Mouse (Mus musculus) natural killer cell, adult 2 months (primary cell): ENCODE data around the gene 4833420G17Rik.
"Not testable (repeated sequence)": the region's sequence is repeated elsewhere in the genome, so short reads cannot be mapped to it uniquely, and the experiment has no call there.

Experiments
- DNase-seq, 2 experiments: peaks; one replicate each; pipeline ENCODE4 v3.0.0; 2022; ENCODE audit warnings: low spot score in 2 of 2

4833420G17Rik gene

DNA sequence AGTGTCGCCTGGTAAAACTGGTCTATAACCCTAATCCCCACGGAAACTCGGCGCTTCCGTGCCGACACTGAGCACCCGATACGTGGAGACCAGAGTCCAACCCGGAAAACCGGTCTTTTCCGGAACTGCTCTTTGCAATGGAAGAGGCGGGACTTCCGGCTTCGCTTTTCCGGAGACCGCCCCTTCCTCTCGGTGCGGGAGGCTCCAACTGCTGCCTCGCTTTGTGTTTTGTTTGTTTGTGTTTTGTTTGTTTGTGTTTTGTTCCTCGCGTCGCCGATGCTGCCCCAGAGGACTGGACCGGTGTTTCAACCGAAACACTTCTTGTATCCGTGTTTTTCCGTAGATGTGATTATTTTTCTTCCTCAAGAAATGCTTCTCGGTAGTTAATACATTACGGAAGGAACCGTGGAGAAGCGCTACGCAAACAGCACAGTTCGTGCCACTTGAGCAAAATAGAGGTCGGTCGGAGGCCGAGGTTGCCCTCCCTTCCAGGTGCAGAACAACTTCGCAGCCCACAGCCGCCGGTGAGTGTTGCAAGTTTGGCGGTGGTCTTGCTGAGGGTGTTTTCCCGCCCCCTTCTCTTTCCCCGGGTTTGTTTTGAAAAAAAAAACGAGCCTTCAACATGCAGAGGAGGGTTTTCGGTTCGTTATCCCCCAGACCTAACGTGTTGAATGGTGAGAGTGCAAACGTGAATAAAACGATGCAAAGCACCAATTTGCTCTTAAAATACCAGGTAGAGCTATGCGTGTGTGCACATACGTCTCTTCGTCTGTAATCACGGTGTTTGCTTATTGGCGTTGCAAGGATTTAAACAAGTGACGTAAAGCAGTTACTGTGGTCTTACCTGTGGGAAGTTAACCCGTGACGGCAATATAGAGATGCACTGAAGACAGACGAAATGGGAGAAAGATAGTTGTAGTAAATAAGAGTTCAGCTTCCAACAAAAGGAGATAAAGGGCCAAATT is at the start of gene 4833420G17Rik:
4833420G17Rik (plus strand) TSS at position 173 of the 965 bp plus-strand sequence.
- DNase-seq: peak; percentile 78 to 84

- DNase-seq: no peak
These were observed 49.5 kb upstream of the 4833420G17Rik start for GRCm38 (mm10) chr13:119413026-119413425.

- DNase-seq: no peak
These were observed 44.1 kb upstream of the 4833420G17Rik start for GRCm38 (mm10) chr13:119418479-119418878.

DNA sequence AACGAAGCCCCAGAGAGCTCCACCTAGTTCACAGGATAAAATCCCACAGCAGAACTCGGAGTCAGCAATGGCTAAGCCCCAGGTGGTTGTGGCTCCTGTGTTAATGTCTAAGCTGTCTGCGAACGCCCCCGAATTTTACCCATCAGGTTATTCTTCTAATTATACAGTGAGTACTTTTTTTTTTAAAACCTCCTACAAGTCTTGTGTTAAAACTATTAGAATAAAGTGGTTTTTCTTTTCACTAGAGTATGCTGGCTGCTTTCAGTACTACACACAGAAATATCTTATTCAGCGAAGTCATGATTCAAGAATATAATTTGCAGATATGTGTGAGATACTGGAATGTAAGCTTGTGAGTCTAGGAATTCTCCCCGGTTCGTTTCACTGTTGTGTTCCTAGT is 32.4 kb upstream of the 4833420G17Rik start:
- no peak for DNase-seq

DNA sequence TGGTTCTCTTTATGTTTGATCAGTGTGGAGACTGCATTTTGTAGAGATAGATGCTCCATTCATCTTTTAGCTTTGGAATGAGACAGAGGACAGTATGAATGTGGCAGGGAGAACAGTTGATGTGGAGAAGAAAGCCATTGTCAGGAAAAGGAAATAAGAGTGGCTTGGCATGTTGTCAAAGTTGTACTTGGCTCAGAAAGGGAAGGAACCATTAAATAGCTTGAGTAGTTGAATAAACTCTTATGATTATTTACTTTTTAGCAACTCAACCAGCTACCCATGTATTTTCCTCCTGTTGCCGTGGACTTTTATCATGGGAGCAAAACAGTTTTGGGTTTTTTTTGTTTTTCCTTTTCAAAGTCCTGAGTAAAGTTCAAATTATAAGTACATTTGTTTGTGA is 30.5 kb upstream of the 4833420G17Rik start:
- DNase-seq: no peak

DNA sequence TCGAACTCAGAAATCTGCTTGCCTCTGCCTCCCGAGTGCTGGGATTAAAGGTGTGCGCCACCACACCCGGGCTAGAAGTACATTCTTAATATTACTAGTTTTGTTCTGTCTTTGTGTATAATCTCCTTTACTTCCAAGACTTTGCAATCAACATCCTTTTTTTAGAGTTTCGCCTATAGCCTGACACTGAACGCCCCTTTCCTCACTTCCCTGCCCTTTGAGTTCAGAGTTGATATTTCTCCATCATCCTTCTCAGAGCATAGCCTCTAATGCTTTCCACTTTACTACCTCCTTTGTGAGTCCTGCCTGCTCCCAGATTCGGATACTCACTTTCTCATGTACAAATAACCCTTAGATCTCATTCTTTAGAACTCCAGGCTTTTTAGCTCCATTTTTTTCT is 28.2 kb upstream of the 4833420G17Rik start:
- DNase-seq: no peak

DNA sequence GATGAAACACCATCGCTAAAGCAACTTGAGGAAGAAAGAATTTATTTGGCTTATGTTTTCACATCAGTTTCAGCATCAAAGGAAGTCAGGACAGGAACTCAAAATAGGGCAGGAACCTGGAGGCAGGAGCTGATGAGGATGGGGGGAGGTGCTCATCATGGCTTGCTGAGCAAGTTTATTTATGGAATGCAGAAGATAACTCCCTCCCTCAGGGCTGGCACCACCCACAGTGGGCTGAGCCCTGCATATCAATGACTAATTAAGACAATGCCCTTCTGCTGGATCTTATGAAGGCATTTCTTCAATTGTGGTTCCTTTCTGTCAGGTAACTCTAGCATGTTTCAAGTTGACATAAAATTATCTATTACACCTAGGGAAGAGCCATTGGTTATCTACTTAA is 20.3 kb upstream of the 4833420G17Rik start:
- no peak for DNase-seq

GRCm38 (mm10) chr13:119453563-119453962 is 9.0 kb upstream of the 4833420G17Rik start:
- DNase-seq: no peak

DNA sequence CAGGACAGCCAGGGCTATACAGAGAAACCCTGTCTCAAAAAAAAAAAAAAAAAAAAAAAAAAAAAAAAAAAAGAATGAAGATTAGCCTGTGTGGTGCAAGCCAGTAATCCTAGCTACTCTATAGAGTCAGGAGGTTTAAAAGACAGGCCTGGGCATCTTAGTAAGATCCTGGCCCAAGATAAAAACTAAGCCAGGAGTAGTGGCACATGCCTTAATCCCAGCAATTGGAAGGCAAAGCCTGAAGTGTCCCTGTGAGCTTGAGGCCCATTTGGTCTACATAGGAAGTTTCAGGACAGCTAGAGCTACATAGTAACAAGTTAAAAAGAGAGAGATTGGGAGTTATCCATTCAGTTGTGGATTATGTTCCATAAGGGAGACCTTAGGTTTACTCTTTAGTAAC is 7.5 kb upstream of the 4833420G17Rik start:
- no peak for DNase-seq

DNA sequence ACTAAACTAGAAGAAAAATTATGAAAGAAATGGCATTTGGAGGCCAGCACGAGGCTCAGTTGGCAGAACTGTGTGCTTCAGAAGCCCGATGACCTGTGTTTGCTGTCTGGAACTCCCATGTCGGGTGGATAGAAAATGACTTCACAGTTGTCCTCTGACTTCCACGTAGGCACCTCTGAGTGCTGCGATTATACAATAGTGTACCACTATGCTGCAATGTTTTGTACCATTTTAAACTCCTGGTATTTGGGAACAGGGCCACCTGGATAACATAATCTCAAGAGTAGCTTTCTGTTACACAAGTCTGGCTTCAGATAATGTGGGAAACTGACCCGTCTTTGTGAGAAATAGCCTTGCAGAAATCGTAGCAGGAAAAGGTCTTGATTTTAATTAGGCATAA is 6.2 kb upstream of the 4833420G17Rik start:
- DNase-seq: no peak

- no peak for DNase-seq
These were observed 520 bp upstream of the 4833420G17Rik start for GRCm38 (mm10) chr13:119461900-119462595.

GRCm38 (mm10) chr13:119476631-119477030 is 14.1 kb downstream of the 4833420G17Rik start:
- no peak for DNase-seq

DNA sequence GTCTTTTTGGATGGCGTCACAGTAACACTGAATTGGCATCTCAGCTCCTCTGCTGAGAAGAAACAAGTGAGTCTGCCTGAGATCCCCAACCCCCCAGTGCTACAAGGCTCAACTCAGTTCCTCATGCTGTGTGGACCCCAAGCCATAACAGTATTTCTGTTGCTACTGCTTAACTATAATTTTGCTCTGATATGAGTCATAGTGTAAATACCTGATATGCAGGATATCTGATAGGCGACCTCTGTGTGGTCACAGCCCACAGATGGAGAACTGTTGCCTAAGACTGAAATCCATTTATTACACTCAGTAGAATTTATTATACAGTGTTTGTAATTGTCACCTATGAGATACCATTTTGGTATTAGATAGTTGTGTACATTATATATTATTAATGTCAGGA is 15.2 kb downstream of the 4833420G17Rik start:
- DNase-seq: no peak

GRCm38 (mm10) chr13:119487354-119487753 is 24.8 kb downstream of the 4833420G17Rik start:
- no peak for DNase-seq

DNA sequence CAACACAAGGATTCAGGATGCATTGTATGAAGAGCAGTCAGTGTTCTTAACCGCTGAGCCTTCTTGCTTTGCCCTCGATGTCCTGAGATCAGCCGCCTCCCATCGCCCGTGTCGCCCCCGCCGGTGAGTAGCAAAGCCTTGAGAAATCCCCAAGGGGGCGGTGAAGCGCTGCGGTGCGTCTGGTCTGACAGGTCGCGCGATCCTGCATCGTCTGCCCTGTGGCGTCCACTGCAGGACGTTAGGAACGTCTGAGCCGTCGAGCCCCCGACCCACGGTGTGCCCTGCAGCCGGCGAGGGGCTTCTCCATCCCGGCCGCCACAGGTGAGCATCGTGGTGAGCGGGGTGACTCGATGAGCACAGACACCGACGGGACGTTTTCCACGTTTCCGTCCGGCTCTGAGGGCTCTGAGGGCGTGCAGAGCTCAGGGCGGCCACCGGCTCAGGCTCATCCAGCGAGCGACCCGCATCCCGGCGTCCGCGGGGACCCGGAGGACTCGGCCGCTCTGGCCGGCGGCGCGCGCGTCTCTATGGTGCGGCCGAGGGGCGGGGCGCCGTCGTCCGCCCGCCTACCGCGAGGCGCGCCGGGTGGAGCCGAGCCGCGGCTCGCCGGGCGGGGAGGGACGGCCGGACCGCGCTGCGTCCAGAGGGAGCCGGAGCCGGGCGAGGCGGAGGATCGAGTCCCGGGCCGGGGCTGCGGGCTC is 25.5 kb downstream of the 4833420G17Rik start, which contains the start of the genes Tmem267 and 3110070M22Rik:
Tmem267 (plus strand) TSS at position 160 of the 701 bp plus-strand sequence.
3110070M22Rik (minus strand) TSS at position 504 of the 701 bp plus-strand sequence.
- peak; percentile 66 to 77 for DNase-seq

GRCm38 (mm10) chr13:119492083-119492482 is 29.5 kb downstream of the 4833420G17Rik start:
- DNase-seq: not testable (repeated sequence)

GRCm38 (mm10) chr13:119494938-119495337 is 32.4 kb downstream of the 4833420G17Rik start:
- not testable (repeated sequence) for DNase-seq
